Mouse (Mus musculus) E14TG2a.4 (cell line): ENCODE measurements around the gene Pnma3.
"Not testable (repeated sequence)": the region's sequence is repeated elsewhere in the genome, so short reads cannot be mapped to it uniquely, and the experiment has no call there.

Source experiments
- CTCF ChIP-seq: conservative IDR thresholded peaks from 2 replicates; pipeline ENCODE4 v1.5.1; 2014; ENCODE audit warnings: low read length
- NANOG ChIP-seq: IDR thresholded peaks from 2 replicates; pipeline ENCODE4 v1.6.1; 2014; ENCODE audit warnings: borderline replicate concordance, low read length, mixed read lengths

GRCm38 (mm10) chrX:73116747-73117146 is 52.2 kb downstream of the Pnma3 start, which contains the start of gene Gm14685:
- TF ChIP-seq CTCF, NANOG: not testable (repeated sequence)
